Mouse (Mus musculus): ENCODE results near the gene B020011L13Rik.
"Not testable (repeated sequence)": the region's sequence is repeated elsewhere in the genome, so short reads cannot be mapped to it uniquely, and the experiment has no call there.

B020011L13Rik gene

GRCm38 (mm10) chr1:117780833-117781232 lies at the start of gene B020011L13Rik:
B020011L13Rik (plus strand) TSS chr1:117781133.
- DNase-seq (ENCODE audit: low read depth), result not testable (repeated sequence)

GRCm38 (mm10) chr1:117816271-117816670 lies 35.3 kb downstream of the B020011L13Rik start:
- DNase-seq (ENCODE audit: low read depth), result not testable (repeated sequence)

GRCm38 (mm10) chr1:117829781-117830180 lies 48.8 kb downstream of the B020011L13Rik start, which contains the start of gene Gm28360:
Gm28360 (plus strand) TSS chr1:117830081.
- not testable (repeated sequence) for DNase-seq (ENCODE audit: low read depth)

DNA sequence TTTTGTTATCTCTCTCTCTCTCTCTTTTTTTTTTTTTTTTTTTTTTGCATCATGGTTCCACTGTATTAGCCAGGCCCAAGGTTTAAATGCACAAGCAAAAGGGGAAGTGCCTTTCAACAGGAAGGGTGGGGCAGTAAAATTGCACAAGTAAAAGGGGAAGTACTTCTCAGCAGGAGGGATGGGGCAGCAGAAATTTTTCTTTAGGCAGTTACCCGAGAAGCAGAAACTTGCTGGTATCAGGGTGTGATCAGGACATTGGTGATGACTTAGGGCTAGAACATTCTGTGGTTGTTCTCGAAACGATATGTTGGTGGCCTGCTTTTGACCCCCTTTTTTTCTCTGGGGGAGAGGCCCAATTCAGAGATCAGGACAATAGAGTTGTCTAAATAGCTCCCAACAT lies 70.8 kb downstream of the B020011L13Rik start:
- DNase-seq (ENCODE audit: low read depth), result not testable (repeated sequence)

All from induced T-regulatory cell, adult 2 months (primary cell).